Mouse (Mus musculus) CH12.LX (cell line): ENCODE measurements around the gene Nol4l. TPM values are rescaled to one million over a fixed set of nuclear protein-coding genes. Genes with fewer than 3 reads are reported as not detected.

Experiments
- DNase-seq: peaks from one replicate; pipeline ENCODE4 v3.0.0-alpha.2; 2013; ENCODE audit errors: extremely low read depth
- H3K27ac ChIP-seq: 2 replicates; pipeline ENCODE4 v1.5.1; 2012; ENCODE audit warnings: low read depth, mild to moderate bottlenecking, control low read depth, moderate library complexity; ENCODE audit not compliant: insufficient read depth
- H3K27me3 ChIP-seq: replicated peaks from 2 replicates; pipeline ENCODE3; 2012; ENCODE audit warnings: inconsistent platforms
- H3K36me3 ChIP-seq, 2 experiments: replicated peaks in 1 of 2; 2 replicates each; pipeline versions ENCODE3 to v1.6.1; 2012; ENCODE audit warnings: inconsistent platforms in 1 of 2, low read length in 1 of 2, mild to moderate bottlenecking in 1 of 2, mixed read lengths in 1 of 2, moderate library complexity in 1 of 2; ENCODE audit not compliant: control insufficient read depth in 1 of 2, insufficient read depth in 1 of 2
- H3K4me1 ChIP-seq, 2 experiments: 2 replicates each; pipeline ENCODE4 v1.6.1; 2012; ENCODE audit warnings: inconsistent platforms in 1 of 2, moderate library complexity in 1 of 2; ENCODE audit not compliant: insufficient read depth in 2 of 2, control insufficient read depth in 1 of 2
- H3K4me2 ChIP-seq: 2 replicates; pipeline ENCODE4 v1.6.1; 2012; ENCODE audit warnings: low read depth, mild to moderate bottlenecking, control low read depth; ENCODE audit not compliant: poor library complexity, insufficient read depth, severe bottlenecking
- H3K4me3 ChIP-seq, 3 experiments: fragments of 150-350 bp in 1 of 3; sonication (generic) in 1 of 3; replicated peaks in 1 of 3; 2 replicates each; pipeline versions ENCODE3 to v1.5.1; 2011 to 2012; ENCODE audit warnings: low read depth in 2 of 3, low read length in 2 of 3, mild to moderate bottlenecking in 2 of 3, moderate library complexity in 2 of 3, control low read depth in 1 of 3, improper control_type of control experiment in 1 of 3, inconsistent platforms in 1 of 3, mixed read lengths in 1 of 3; ENCODE audit not compliant: poor library complexity in 1 of 3
- H3K79me2 ChIP-seq: replicated peaks from 2 replicates; pipeline ENCODE4 v1.6.1; 2012; ENCODE audit warnings: mild to moderate bottlenecking, moderate library complexity; ENCODE audit not compliant: control insufficient read depth, poor library complexity, insufficient read depth, severe bottlenecking; ENCODE audit errors: extremely low read depth
- H3K9ac ChIP-seq: 2 replicates; pipeline ENCODE4 v1.6.1; 2012; ENCODE audit warnings: low read depth, mild to moderate bottlenecking, control low read depth, moderate library complexity; ENCODE audit not compliant: insufficient read depth
- H3K9me3 ChIP-seq: replicated peaks from 2 replicates; pipeline ENCODE3; 2012; ENCODE audit warnings: low read length, inconsistent platforms, mixed read lengths
- ELF1 ChIP-seq: IDR thresholded peaks from 2 replicates; pipeline ENCODE4 v1.6.1; 2014; ENCODE audit warnings: low read depth, mild to moderate bottlenecking, inconsistent platforms, low read length, improper control_type of control experiment
- GABPA ChIP-seq: IDR thresholded peaks from 2 replicates; pipeline ENCODE4 v1.6.1; 2012; ENCODE audit warnings: low read depth, low read length, improper control_type of control experiment, inconsistent platforms; ENCODE audit not compliant: insufficient replicate concordance
- HCFC1 ChIP-seq: IDR thresholded peaks from 2 replicates; pipeline ENCODE4 v1.6.1; 2012; ENCODE audit warnings: low read depth, mild to moderate bottlenecking, inconsistent platforms, low read length, improper control_type of control experiment
- IRF4 ChIP-seq: IDR thresholded peaks from 2 replicates; pipeline ENCODE4 v1.6.1; 2014; ENCODE audit warnings: low read depth, mild to moderate bottlenecking, inconsistent platforms, low read length, improper control_type of control experiment
- JUN ChIP-seq: IDR thresholded peaks from 2 replicates; pipeline ENCODE4 v1.6.1; 2011; ENCODE audit warnings: low read depth, mild to moderate bottlenecking, low read length, improper control_type of control experiment, moderate library complexity; ENCODE audit not compliant: insufficient read depth
- NELFE ChIP-seq: IDR thresholded peaks from 2 replicates; pipeline ENCODE4 v1.6.1; 2011; ENCODE audit warnings: low read depth, low read length, improper control_type of control experiment
- POLR2A ChIP-seq: IDR thresholded peaks from 2 replicates; pipeline ENCODE4 v1.6.1; 2011; ENCODE audit warnings: low read depth, mild to moderate bottlenecking, improper control_type of control experiment, low read length
- POLR2AphosphoS2 ChIP-seq: IDR thresholded peaks from 2 replicates; pipeline ENCODE4 v1.6.1; 2011; ENCODE audit warnings: low read depth, low read length, improper control_type of control experiment
- SIN3A ChIP-seq: IDR thresholded peaks from 2 replicates; pipeline ENCODE4 v1.6.1; 2012; ENCODE audit warnings: low read length, improper control_type of control experiment, inconsistent platforms
- TCF12 ChIP-seq: IDR thresholded peaks from 2 replicates; pipeline ENCODE4 v1.6.1; 2014; ENCODE audit warnings: low read depth, mild to moderate bottlenecking, inconsistent platforms, low read length, improper control_type of control experiment
- UBTF ChIP-seq: IDR thresholded peaks from 2 replicates; pipeline ENCODE4 v1.6.1; 2012; ENCODE audit warnings: low read depth, mild to moderate bottlenecking, inconsistent platforms, low read length, improper control_type of control experiment, moderate library complexity
- ZNF384 ChIP-seq: IDR thresholded peaks from 2 replicates; pipeline ENCODE4 v1.6.1; 2012; ENCODE audit warnings: low read depth, low read length, improper control_type of control experiment, inconsistent platforms
- dilution Hi-C: fragments of 300-500 bp; cut with MboI; formaldehyde crosslinking; loops from 2 replicates; pipeline ENCODE4 v1.14.3; 2020; ENCODE audit warnings: low sequenced_read_pairs; ENCODE audit not compliant: extremely low pct_unique_long_range_greater_than_20kb, extremely low pct_ligation_motif_present
- in situ Hi-C: fragments of 300-500 bp; cut with MboI; formaldehyde crosslinking; loops from 3 replicates; pipeline ENCODE4 v1.14.3; 2019; ENCODE audit warnings: low sequenced_read_pairs, low pct_ligation_motif_present, low pct_unique_long_range_greater_than_20kb, mixed read lengths
- polyA plus RNA-seq: library from polyadenylated mRNA; unstranded; fragments of >175 nt; gene quantifications from 2 replicates; pipeline ENCODE4 v1.2.1, GENCODE M21; 2012; ENCODE audit warnings: low read depth; ENCODE audit not compliant: insufficient read length
- total RNA-seq, 2 experiments: library from RNA; depleted of rRNA; stranded (reverse); fragments of 300-350 nt in 1 of 2; fragments of >200 nt in 1 of 2; gene quantifications; 2 replicates each; pipeline ENCODE4 v1.2.3; 2012 to 2014

Nol4l gene
- total and polyA plus RNA-seq, 3 experiments: 1.3 to 3.7 (median 3.5) TPM

GRCm38 (mm10) chr2:153575554-153575953, 45.8 kb upstream of the Nol4l start:
- no peak for TF ChIP-seq SIN3A
- Histone ChIP-seq H3K4me2 (no peak overlapping the region), H3K4me3 (no peak overlapping the region), H3K9me3 (no peaks in the 10 kb centered on the region), H3K36me3 (no peaks in the 10 kb centered on the region), H3K27ac (no peak overlapping the region), H3K27me3 (no peaks in the 10 kb centered on the region), H3K79me2 (no peaks in the 10 kb centered on the region), H3K9ac (no peak overlapping the region), H3K4me1 (peaks cover 6 to 11% of the 10 kb centered on the region in 2 experiments)
- DNase-seq: no peak
- in situ Hi-C loops: loop anchor here (5.0 to 25.0 kb wide), 3 partner anchors 63 to 663 kb away; partner anchors contain the start of gene Mylk2
- dilution Hi-C loops: no loop called here

- no peaks in the 10 kb centered on the region for H3K79me2 ChIP-seq
- no peak overlapping the region for H3K4me3 ChIP-seq
- H3K27me3 ChIP-seq: no peaks in the 10 kb centered on the region
- H3K36me3 ChIP-seq: no peaks in the 10 kb centered on the region
- no peak overlapping the region for H3K9ac ChIP-seq
- H3K4me2 ChIP-seq: no peak overlapping the region
- peaks cover 2 to 5% of the 10 kb centered on the region in 2 experiments; a peak in 2 of 4 replicates for H3K4me1 ChIP-seq
- in situ Hi-C loops (no loop called here), dilution Hi-C loops (no loop called here)
- no peaks in the 10 kb centered on the region for H3K9me3 ChIP-seq
- DNase-seq: no peak
- H3K27ac ChIP-seq: no peak overlapping the region
- TF ChIP-seq POLR2A (no peak), JUN (no peak), TCF12 (no peak), UBTF (no peak), IRF4 (no peak)
Measured at GRCm38 (mm10) chr2:153573101-153573500, 43.3 kb upstream of the Nol4l start.

GRCm38 (mm10) chr2:153568541-153568940, 38.8 kb upstream of the Nol4l start:
- H3K36me3 ChIP-seq: no peaks in the 10 kb centered on the region
- DNase-seq: no peak
- no peak overlapping the region for H3K4me2 ChIP-seq
- in situ Hi-C loops: no loop called here
- no peak for TF ChIP-seq JUN
- TF ChIP-seq ELF1: no peak
- no peak for TF ChIP-seq ZNF384
- TF ChIP-seq NELFE: no peak
- TF ChIP-seq POLR2AphosphoS2: no peak
- no peak for TF ChIP-seq HCFC1
- TF ChIP-seq GABPA: no peak
- TF ChIP-seq, all 38 proteins: peak for 0
- no peaks in the 10 kb centered on the region for H3K79me2 ChIP-seq
- no peak overlapping the region for H3K27ac ChIP-seq
- H3K4me1 ChIP-seq: no peaks in the 10 kb centered on the region
- H3K4me3 ChIP-seq: no peak overlapping the region
- peaks cover 2% of the 10 kb centered on the region for H3K9me3 ChIP-seq
- H3K27me3 ChIP-seq: no peaks in the 10 kb centered on the region
- H3K9ac ChIP-seq: no peak overlapping the region
- dilution Hi-C loops: no loop called here
